Mouse (Mus musculus): ENCODE data around the gene Zfp607b. TPM values are rescaled to one million over a fixed set of nuclear protein-coding genes. Genes with fewer than 3 reads are reported as not detected.

Zfp607b gene
- polyA plus RNA-seq (2014; fragmentation: Nextera tagmentation; extraction: Ambion mirVana), result 7.3 and 8.5 TPM in 2 replicates

DNA sequence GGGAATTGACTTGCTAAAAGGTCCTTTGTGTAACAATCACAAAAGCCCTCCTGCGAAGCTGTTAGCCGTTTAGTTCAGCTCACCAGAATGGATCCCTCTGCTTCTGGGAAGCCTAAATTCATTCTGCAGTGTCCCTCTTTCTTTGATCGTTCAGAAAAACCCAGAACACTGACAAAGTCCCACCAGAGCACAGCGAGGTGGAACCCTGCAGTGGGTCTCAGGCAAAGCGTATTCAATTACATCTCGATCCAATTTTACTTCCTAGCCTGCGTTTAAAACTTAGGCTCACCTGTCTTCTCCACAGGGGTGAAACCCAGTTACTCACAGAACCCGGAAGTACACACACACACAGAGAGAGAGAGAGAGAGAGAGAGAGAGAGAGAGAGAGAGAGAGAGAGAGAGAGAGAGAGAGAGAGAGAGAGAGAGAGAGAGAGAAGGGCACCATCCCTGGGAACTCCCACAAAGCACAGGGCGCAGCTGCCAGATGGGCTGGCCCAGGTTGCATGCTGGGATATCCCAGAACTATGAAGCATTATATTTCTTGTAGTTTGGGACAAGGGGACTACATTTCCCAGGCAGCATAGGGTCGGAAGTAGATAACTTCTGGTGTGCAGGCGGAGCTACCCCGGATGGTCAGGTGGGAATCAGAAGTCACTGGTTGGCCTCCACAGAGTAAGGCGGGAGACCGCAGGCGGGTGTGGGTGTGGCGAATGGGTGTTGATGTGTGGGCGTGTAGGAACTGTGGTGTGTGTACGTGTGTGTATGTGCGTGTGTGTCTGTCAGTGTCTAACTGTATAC is at the start of gene Zfp607b:
TSS of gene Zfp607b (plus strand) at position 526 of the 798 bp plus-strand sequence.
- WGBS, result 2% methylated on average over 19 of the region's 19 CpGs

DNA sequence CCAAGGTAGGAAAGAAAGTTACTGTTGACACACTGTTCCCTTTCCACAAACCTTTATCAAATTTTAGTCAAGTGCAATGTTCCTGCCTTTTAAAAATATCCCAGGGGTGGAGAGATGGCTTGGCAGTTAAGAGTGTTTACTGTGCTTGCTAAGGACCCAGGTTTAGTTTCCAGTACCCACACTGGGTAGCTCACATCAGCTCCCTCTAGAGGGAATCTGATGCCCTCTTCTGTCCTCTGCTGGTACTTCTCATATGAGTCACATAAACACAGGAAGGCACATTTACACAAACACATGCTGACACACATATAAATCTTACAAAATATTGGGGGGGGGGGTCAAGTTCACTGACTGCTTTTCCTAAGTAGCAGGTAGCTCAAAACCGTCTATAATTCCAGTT is 44.7 kb upstream of the Zfp607b start:
- Histone ChIP-seq H3K4me3 (ENCODE audit: low read depth, low read length) (no peak overlapping the region), H3K9me3 (ENCODE audit: control insufficient read depth, low read length) (no peaks in the 10 kb centered on the region), H3K36me3 (ENCODE audit: control insufficient read depth, insufficient read depth, low read length) (no peaks in the 10 kb centered on the region), H3K4me1 (replicated peaks; ENCODE audit: control insufficient read depth, insufficient read depth, low read length) (no peaks in the 10 kb centered on the region), H3K27me3 (ENCODE audit: control insufficient read depth, insufficient read depth, low read length) (no peaks in the 10 kb centered on the region), H3K4me2 (replicated peaks; ENCODE audit: low read depth, low read length) (no peak overlapping the region), H3K27ac (ENCODE audit: low read depth, low read length) (no peak overlapping the region), H3K9ac (ENCODE audit: low read depth, low read length) (no peak overlapping the region)
- ATAC-seq (ENCODE audit: low FRiP score), result no peak
- no peak for DNase-seq (ENCODE audit: low spot score)
- WGBS, result 58% methylated on average over 1 of the region's 1 CpGs

More for the DNA sequence above, at the start of gene Zfp607b:
- no peaks in the 10 kb centered on the region for H3K36me3 ChIP-seq (ENCODE audit: control insufficient read depth, insufficient read depth, low read length)
- H3K9ac ChIP-seq (ENCODE audit: low read depth, low read length), result peak within 1 kb of the TSS; percentile 60
- no peaks in the 10 kb centered on the region for H3K4me1 ChIP-seq (replicated peaks; ENCODE audit: control insufficient read depth, insufficient read depth, low read length)
- H3K9me3 ChIP-seq (ENCODE audit: control insufficient read depth, low read length), result no peaks in the 10 kb centered on the region
- peak within 1 kb of the TSS; percentile 37; the same call in 1 of the 2 replicates for H3K27ac ChIP-seq (ENCODE audit: low read depth, low read length)
- DNase-seq (ENCODE audit: low spot score) (peak; percentile 89), ATAC-seq (ENCODE audit: low FRiP score) (peak; percentile 98)
- H3K4me2 ChIP-seq (replicated peaks; ENCODE audit: low read depth, low read length), result peak within 1 kb of the TSS; percentile 57
- H3K4me3 ChIP-seq (ENCODE audit: low read depth, low read length), result peak within 1 kb of the TSS; percentile 38
- H3K27me3 ChIP-seq (ENCODE audit: control insufficient read depth, insufficient read depth, low read length), result no peaks in the 10 kb centered on the region

DNA sequence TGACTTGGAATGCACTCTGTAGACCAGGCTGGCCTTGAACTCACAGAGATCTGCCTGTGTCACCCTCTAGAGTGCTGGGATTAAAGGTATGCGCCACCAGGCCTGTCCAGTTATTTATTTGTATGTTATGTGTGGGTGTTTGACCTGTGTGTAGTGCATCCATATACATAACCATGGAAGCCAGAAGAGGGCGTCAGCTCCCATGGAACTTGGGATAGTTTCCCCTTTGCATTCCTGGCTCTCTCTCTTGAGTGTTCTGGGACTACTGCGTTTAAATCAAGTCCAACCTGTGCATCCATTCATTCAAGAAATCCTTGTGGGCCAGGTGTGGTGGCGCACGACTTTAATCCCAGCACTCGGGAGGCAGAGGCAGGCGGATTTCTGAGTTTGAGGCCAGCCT is 42.6 kb upstream of the Zfp607b start:
- ATAC-seq (ENCODE audit: low FRiP score) (no peak), DNase-seq (ENCODE audit: low spot score) (no peak)
- H3K4me3 ChIP-seq (ENCODE audit: low read depth, low read length), result no peak overlapping the region
- WGBS, result 83% methylated on average over 7 of the region's 7 CpGs
- no peak overlapping the region for H3K4me2 ChIP-seq (replicated peaks; ENCODE audit: low read depth, low read length)
- no peaks in the 10 kb centered on the region for H3K4me1 ChIP-seq (replicated peaks; ENCODE audit: control insufficient read depth, insufficient read depth, low read length)
- H3K27me3 ChIP-seq (ENCODE audit: control insufficient read depth, insufficient read depth, low read length), result no peaks in the 10 kb centered on the region
- no peak overlapping the region for H3K9ac ChIP-seq (ENCODE audit: low read depth, low read length)
- no peaks in the 10 kb centered on the region for H3K36me3 ChIP-seq (ENCODE audit: control insufficient read depth, insufficient read depth, low read length)
- no peaks in the 10 kb centered on the region for H3K9me3 ChIP-seq (ENCODE audit: control insufficient read depth, low read length)
- H3K27ac ChIP-seq (ENCODE audit: low read depth, low read length), result no peak overlapping the region

DNA sequence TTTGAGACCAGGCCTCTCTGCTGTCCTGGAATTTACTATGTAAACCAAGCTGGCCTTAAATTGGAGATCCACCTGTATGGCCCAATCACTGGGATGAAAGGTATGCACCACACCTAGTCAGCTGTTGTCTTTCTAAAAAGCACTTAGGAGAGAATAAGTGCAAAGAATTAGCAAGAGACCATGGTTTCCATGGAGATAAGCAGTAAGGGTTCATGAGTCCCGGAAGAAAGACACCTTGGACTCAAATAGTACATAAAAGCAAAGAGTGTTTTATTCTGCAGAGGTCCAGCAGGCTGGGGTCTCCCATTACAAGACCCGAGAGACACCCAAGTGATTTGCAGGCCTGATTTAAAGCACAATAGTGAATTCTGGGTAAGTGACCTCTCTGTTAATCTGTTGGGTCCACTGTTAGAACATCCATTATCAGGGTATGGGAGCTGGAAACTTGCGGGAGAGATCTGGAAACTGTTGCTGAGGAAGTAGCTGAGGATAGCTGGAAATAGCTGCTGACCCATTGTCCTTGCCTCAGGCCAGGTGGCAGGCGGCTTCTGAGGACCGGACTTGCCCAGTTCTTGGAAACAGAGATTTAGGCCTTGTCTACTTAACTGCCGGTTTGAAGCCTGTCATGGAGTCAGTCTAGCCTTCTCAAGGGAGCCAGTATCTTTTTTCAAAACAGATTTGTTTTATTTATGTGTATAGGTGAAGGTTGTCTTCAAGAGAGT is 41.7 kb upstream of the Zfp607b start:
- H3K9ac ChIP-seq (ENCODE audit: low read depth, low read length), result no peak overlapping the region
- H3K27ac ChIP-seq (ENCODE audit: low read depth, low read length), result no peak overlapping the region
- no peaks in the 10 kb centered on the region for H3K36me3 ChIP-seq (ENCODE audit: control insufficient read depth, insufficient read depth, low read length)
- 81% methylated on average over 6 of the region's 6 CpGs for WGBS
- H3K4me1 ChIP-seq (replicated peaks; ENCODE audit: control insufficient read depth, insufficient read depth, low read length), result no peaks in the 10 kb centered on the region
- H3K27me3 ChIP-seq (ENCODE audit: control insufficient read depth, insufficient read depth, low read length), result peaks cover 1% of the 10 kb centered on the region; the same call in 1 of the 2 replicates
- no peak overlapping the region for H3K4me2 ChIP-seq (replicated peaks; ENCODE audit: low read depth, low read length)
- no peaks in the 10 kb centered on the region for H3K9me3 ChIP-seq (ENCODE audit: control insufficient read depth, low read length)
- no peak for ATAC-seq (ENCODE audit: low FRiP score)
- no peak for DNase-seq (ENCODE audit: low spot score)
- no peak overlapping the region for H3K4me3 ChIP-seq (ENCODE audit: low read depth, low read length)

DNA sequence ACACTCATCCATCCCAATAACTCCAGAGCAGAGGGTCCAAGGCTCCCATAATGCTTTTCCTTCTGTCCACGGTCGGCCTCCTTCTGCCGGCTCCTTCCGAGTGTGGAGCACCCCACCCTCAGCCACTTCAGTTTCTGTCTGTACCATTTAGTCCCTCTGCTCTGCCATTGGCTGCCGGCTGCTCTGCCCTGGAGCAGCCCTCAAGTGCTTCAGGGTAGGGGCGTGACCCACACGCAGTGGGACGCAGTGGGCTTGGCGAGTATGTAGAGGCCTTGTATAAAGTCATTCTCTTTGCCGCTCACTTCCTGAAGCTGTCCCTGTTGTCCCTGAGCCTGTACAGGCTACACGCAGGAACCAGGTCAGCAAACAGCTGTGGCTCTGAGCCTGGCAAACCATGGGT is 39.4 kb upstream of the Zfp607b start:
- WGBS, result 87% methylated on average over 11 of the region's 11 CpGs
- no peaks in the 10 kb centered on the region for H3K9me3 ChIP-seq (ENCODE audit: control insufficient read depth, low read length)
- DNase-seq (ENCODE audit: low spot score) (no peak), ATAC-seq (ENCODE audit: low FRiP score) (no peak)
- H3K36me3 ChIP-seq (ENCODE audit: control insufficient read depth, insufficient read depth, low read length), result no peaks in the 10 kb centered on the region
- no peak overlapping the region for H3K4me2 ChIP-seq (replicated peaks; ENCODE audit: low read depth, low read length)
- no peak overlapping the region for H3K27ac ChIP-seq (ENCODE audit: low read depth, low read length)
- no peak overlapping the region for H3K4me3 ChIP-seq (ENCODE audit: low read depth, low read length)
- H3K9ac ChIP-seq (ENCODE audit: low read depth, low read length), result no peak overlapping the region
- H3K4me1 ChIP-seq (replicated peaks; ENCODE audit: control insufficient read depth, insufficient read depth, low read length), result no peaks in the 10 kb centered on the region
- peaks cover 16% of the 10 kb centered on the region for H3K27me3 ChIP-seq (ENCODE audit: control insufficient read depth, insufficient read depth, low read length)

DNA sequence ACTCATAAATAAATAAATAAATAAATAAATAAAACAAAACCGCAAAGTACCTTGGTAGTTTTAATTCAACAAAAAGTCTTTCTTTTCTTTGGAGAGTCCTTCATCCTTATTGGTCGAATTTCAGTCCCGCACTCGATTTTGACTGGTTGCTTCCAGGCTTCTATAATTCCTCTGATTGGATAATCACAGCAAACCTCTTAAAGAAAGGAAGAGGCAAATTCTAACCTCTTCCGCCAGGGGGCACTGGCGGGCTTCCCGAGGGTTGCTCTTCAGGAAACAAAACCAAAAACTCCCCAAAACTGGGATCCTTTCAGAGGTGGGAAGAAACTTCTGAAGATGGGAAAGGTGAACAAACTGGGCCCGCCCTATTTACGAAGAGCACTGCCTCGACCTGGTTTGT is 38.2 kb upstream of the Zfp607b start:
- Histone ChIP-seq H3K36me3 (ENCODE audit: control insufficient read depth, insufficient read depth, low read length) (no peaks in the 10 kb centered on the region), H3K27ac (ENCODE audit: low read depth, low read length) (no peak overlapping the region), H3K4me1 (replicated peaks; ENCODE audit: control insufficient read depth, insufficient read depth, low read length) (no peaks in the 10 kb centered on the region), H3K27me3 (ENCODE audit: control insufficient read depth, insufficient read depth, low read length) (peaks cover 18% of the 10 kb centered on the region), H3K4me3 (ENCODE audit: low read depth, low read length) (no peak overlapping the region), H3K9ac (ENCODE audit: low read depth, low read length) (no peak overlapping the region), H3K4me2 (replicated peaks; ENCODE audit: low read depth, low read length) (no peak overlapping the region), H3K9me3 (ENCODE audit: control insufficient read depth, low read length) (no peaks in the 10 kb centered on the region)
- DNase-seq (ENCODE audit: low spot score), result peak; percentile 92
- 4% methylated on average over 10 of the region's 10 CpGs for WGBS
- no peak for ATAC-seq (ENCODE audit: low FRiP score)

DNA sequence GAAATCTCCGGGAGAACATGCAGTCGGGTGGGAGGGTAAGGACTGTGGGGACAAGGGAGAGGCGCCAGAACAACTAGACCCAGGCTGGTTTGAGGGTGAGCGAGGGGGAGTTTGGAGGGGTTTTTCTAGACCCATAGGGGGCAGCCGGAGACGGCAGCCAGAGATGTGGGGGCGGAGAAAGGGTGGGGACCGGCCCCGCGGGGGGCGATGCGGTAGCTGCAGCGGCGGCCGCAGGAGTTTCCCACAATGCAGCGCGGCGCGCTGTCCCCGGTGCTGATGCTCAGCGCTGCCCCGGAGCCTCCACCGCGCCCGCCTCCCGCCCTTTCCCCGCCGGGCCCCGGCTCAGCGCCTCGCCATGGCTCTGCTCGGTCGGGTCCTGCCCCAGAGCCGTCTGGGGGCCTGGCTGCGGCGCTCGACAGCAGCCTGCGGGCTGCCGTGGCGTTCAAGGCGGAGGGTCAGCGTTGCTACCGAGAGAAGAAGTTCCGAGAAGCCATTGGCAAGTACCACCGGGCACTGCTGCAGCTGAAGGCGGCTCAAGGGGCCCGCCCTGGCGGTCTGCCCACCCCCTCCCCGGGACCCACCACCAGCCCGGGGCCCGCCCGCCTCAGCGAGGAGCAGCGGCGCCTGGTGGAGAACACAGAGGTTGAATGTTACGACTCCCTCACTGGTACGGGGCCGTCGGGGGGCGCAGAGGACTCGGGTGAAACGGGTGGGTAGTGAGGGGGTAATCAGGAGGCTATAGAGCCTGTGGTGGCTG is 35.3 kb upstream of the Zfp607b start, which contains the start of gene Ttc9b:
TSS of gene Ttc9b (plus strand) at position 235 of the 757 bp plus-strand sequence.
- Histone ChIP-seq H3K4me2 (replicated peaks; ENCODE audit: low read depth, low read length) (peak within 1 kb of the TSS; percentile 79), H3K9me3 (ENCODE audit: control insufficient read depth, low read length) (no peaks in the 10 kb centered on the region), H3K4me1 (replicated peaks; ENCODE audit: control insufficient read depth, insufficient read depth, low read length) (no peaks in the 10 kb centered on the region), H3K27me3 (ENCODE audit: control insufficient read depth, insufficient read depth, low read length) (peaks cover 30% of the 10 kb centered on the region), H3K36me3 (ENCODE audit: control insufficient read depth, insufficient read depth, low read length) (no peaks in the 10 kb centered on the region), H3K4me3 (ENCODE audit: low read depth, low read length) (peak within 1 kb of the TSS; percentile 48), H3K9ac (ENCODE audit: low read depth, low read length) (peak within 1 kb of the TSS; percentile 73), H3K27ac (ENCODE audit: low read depth, low read length) (peak within 1 kb of the TSS; percentile 66)
- WGBS, result 3% methylated on average over 36 of the region's 62 CpGs
- ATAC-seq (ENCODE audit: low FRiP score) (peak; percentile 71), DNase-seq (ENCODE audit: low spot score) (peak; percentile 84)

DNA sequence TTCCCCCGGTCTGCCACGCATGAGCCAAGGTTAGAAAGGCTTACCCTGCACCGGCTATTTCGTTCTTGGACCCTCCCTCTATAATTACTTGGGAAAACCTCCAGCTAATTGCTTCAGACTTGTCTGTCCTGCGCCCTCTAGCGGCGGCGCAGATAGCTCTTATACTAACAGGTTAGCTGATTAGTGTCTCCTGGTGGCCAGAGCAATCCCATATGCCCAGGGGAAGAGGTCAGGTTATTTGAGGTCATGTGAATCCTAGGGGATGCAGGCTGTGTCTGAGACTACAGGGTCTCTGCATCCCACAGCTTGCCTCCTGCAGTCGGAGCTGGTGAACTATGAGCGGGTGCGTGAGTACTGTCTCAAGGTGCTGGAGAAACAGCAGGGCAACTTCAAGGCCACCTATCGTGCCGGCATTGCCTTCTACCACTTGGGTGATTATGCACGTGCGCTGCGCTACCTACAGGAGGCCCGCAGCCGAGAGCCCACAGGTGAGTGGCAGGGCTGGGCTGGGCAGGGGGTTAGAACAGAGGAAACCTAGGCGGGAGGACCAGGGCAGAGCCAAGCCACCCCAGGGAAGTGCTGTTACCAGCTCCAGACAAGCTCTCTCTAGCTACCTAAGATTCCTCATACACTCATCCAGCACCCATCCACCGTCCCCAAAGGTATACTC is 34.4 kb upstream of the Zfp607b start:
- Histone ChIP-seq H3K4me3 (ENCODE audit: low read depth, low read length) (0 out of 2 replicates have a peak overlapping the region, but pooled peaks have one; percentile 48), H3K27ac (ENCODE audit: low read depth, low read length) (no peak overlapping the region), H3K27me3 (ENCODE audit: control insufficient read depth, insufficient read depth, low read length) (peaks cover 36% of the 10 kb centered on the region), H3K9me3 (ENCODE audit: control insufficient read depth, low read length) (no peaks in the 10 kb centered on the region), H3K4me1 (replicated peaks; ENCODE audit: control insufficient read depth, insufficient read depth, low read length) (no peaks in the 10 kb centered on the region), H3K4me2 (replicated peaks; ENCODE audit: low read depth, low read length) (no peak overlapping the region), H3K9ac (ENCODE audit: low read depth, low read length) (no peak overlapping the region), H3K36me3 (ENCODE audit: control insufficient read depth, insufficient read depth, low read length) (no peaks in the 10 kb centered on the region)
- no peak for ATAC-seq (ENCODE audit: low FRiP score)
- DNase-seq (ENCODE audit: low spot score), result peak; percentile 52
- WGBS, result 66% methylated on average over 20 of the region's 20 CpGs

Measured in hindbrain, embryonic 11.5 days (tissue).